8 mouse cellular contexts compared by ENCODE assay signal in genomic region chr17:84177481-84177880, GRCm38 (mm10). TPM values are rescaled to one million over a fixed set of nuclear protein-coding genes. Genes with fewer than 3 reads are reported as not detected.
DNase-seq lines count a peak whose midpoint lies in the region; ATAC-seq and TF ChIP-seq lines count a peak whose summit lies in the region.

No protein-coding gene starts in this region.

- 23% methylated on average over 8 of the region's 8 CpGs for WGBS in lung, embryonic 16.5 days
- WGBS in stomach, postnatal 0 days: 26% methylated on average over 8 of the region's 8 CpGs
- WGBS in midbrain, embryonic 15.5 days: 30% methylated on average over 8 of the region's 8 CpGs

- no peak overlapping the region for H3K4me3 ChIP-seq in lung, embryonic 16.5 days (ENCODE audit: low read length)
- no peak overlapping the region for H3K4me3 ChIP-seq in stomach, postnatal 0 days (ENCODE audit: low read depth, low read length)
- no peak overlapping the region for H3K4me3 ChIP-seq in midbrain, embryonic 15.5 days

- DNase-seq in CD4-positive, CD25-positive, alpha-beta regulatory T cell, adult 2 months (ENCODE audit: low read depth, low spot score): peak; percentile 40
- no peak for DNase-seq in lung, postnatal 25 days (ENCODE audit: low spot score)
- peak; percentile 61 to 64 for DNase-seq in kidney, postnatal 36 days
- peak; percentile 16 for DNase-seq in stomach, postnatal 0 days (ENCODE audit: low spot score)
- DNase-seq in cerebellum, adult 9-11 months: no peak

- H3K4me1 ChIP-seq in lung, embryonic 16.5 days (replicated peaks; ENCODE audit: control insufficient read depth, insufficient read depth, low read length): peaks cover 29% of the 10 kb centered on the region
- H3K4me1 ChIP-seq in stomach, postnatal 0 days (replicated peaks; ENCODE audit: control insufficient read depth, insufficient read depth): peaks cover 6% of the 10 kb centered on the region; the same call in 1 of the 2 replicates
- no peaks in the 10 kb centered on the region for H3K4me1 ChIP-seq in midbrain, embryonic 15.5 days

- no peak for TF ChIP-seq CTCF in stomach, postnatal 0 days (IDR thresholded peaks at IDR 0.05; ENCODE audit: low read depth)

- peaks cover 6% of the 10 kb centered on the region; the same call in 1 of the 2 replicates for H3K9me3 ChIP-seq in lung, embryonic 16.5 days (ENCODE audit: control insufficient read depth, low read length)
- no peaks in the 10 kb centered on the region for H3K9me3 ChIP-seq in stomach, postnatal 0 days (ENCODE audit: control insufficient read depth, low read length)
- no peaks in the 10 kb centered on the region for H3K9me3 ChIP-seq in midbrain, embryonic 15.5 days

- no peak overlapping the region; the same call in 1 of the 2 replicates for H3K27ac ChIP-seq in lung, embryonic 16.5 days (ENCODE audit: low read length)
- H3K27ac ChIP-seq in stomach, postnatal 0 days (replicated peaks): peak overlapping the region; percentile 69; the same call in 1 of the 2 replicates
- H3K27ac ChIP-seq in midbrain, embryonic 15.5 days: no peak overlapping the region

- no peaks in the 10 kb centered on the region for H3K36me3 ChIP-seq in lung, embryonic 16.5 days (ENCODE audit: control insufficient read depth, insufficient read depth, low read length)
- no peaks in the 10 kb centered on the region for H3K36me3 ChIP-seq in stomach, postnatal 0 days (ENCODE audit: control insufficient read depth, insufficient read depth, low read length)
- no peaks in the 10 kb centered on the region for H3K36me3 ChIP-seq in midbrain, embryonic 15.5 days (replicated peaks)

- no peak for ATAC-seq in CD4-positive, CD25-positive, alpha-beta regulatory T cell, adult 4 months
- peak; percentile 50; the same call in 1 of the 2 replicates for ATAC-seq in lung, embryonic 16.5 days (ENCODE audit: low read depth)
- no peak for ATAC-seq in stomach, postnatal 0 days (ENCODE audit: low FRiP score, low TSS enrichment)
- no peak for ATAC-seq in midbrain, embryonic 15.5 days (replicated peaks)

- no peak overlapping the region for H3K4me2 ChIP-seq in lung, embryonic 16.5 days (ENCODE audit: low read depth, low read length)
- no peak overlapping the region for H3K4me2 ChIP-seq in stomach, postnatal 0 days (replicated peaks; ENCODE audit: low read depth)
- no peak overlapping the region for H3K4me2 ChIP-seq in midbrain, embryonic 15.5 days

- H3K27me3 ChIP-seq in lung, embryonic 16.5 days (ENCODE audit: control insufficient read depth, insufficient read depth, low read depth, low read length): no peaks in the 10 kb centered on the region
- no peaks in the 10 kb centered on the region for H3K27me3 ChIP-seq in stomach, postnatal 0 days (ENCODE audit: control insufficient read depth, insufficient read depth, low read length)
- H3K27me3 ChIP-seq in midbrain, embryonic 15.5 days (replicated peaks): no peaks in the 10 kb centered on the region

- TF ChIP-seq EP300 in stomach, postnatal 0 days (optimal IDR thresholded peaks at IDR 0.05): no peak

- H3K9ac ChIP-seq in lung, embryonic 16.5 days (ENCODE audit: low read length): no peak overlapping the region
- no peak overlapping the region for H3K9ac ChIP-seq in stomach, postnatal 0 days (ENCODE audit: low read length)
- no peak overlapping the region for H3K9ac ChIP-seq in midbrain, embryonic 15.5 days

RNA-seq across cellular contexts. Expression of gene Zfp36l2, which starts 10.3 kb away (rescaled TPM):
- 10 to 100 TPM; 26.9 to 79.1 TPM for polyA plus RNA-seq in CD4-positive, CD25-positive, alpha-beta regulatory T cell, adult 4 months (2017; shearing (Covaris generic))
- 10.1 and 11.2 TPM in 2 replicates for polyA plus RNA-seq in lung, embryonic 16.5 days (2015; fragmentation: Nextera tagmentation; extraction: Ambion mirVana)
- 17.5 and 18.3 TPM in 2 replicates for polyA plus RNA-seq in stomach, postnatal 0 days (2015; fragmentation: Nextera tagmentation; extraction: Ambion mirVana)
- polyA plus RNA-seq in midbrain, embryonic 15.5 days (2015; fragmentation: Nextera tagmentation; extraction: Ambion mirVana): 4.0 and 4.4 TPM in 2 replicates

Comparison
In these comparisons a context has a peak if more than half of its experiments do, and no peak if none do; other contexts are left out.
1. DNase-seq: peak in CD4-positive, CD25-positive, alpha-beta regulatory T cell, adult 2 months (single experiment), kidney, postnatal 36 days (2 of 2) and stomach, postnatal 0 days (single experiment); none in lung, postnatal 25 days (single experiment) and cerebellum, adult 9-11 months (single experiment).